Mouse (Mus musculus): ENCODE results near the gene Smco4. TPM values are rescaled to one million over a fixed set of nuclear protein-coding genes. Genes with fewer than 3 reads are reported as not detected.
"Not testable (repeated sequence)": the region's sequence is repeated elsewhere in the genome, so short reads cannot be mapped to it uniquely, and the experiment has no call there.

The Smco4 gene
- polyA plus RNA-seq, 1 experiment from 2014 or later: 4.1 TPM

DNA sequence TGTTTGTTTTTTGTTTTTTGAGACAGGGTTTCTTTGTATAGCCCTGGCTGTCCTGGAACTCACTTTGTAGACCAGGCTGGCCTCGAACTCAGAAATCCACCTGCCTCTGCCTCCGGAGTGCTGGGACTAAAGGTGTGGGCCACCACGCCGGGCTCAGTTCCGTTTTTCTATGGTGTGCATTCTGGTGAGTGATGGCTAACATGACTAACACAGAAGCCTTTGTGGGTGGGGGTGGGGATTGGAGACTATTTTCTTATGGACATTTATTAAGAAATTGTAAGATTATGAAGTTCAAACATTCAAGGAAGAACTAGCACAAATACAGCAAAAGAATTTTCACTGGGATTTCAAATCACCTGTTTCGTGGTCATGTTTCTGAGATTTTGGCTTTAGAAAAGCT, 57.8 kb downstream of the Smco4 start:
- not testable (repeated sequence) for H3K4me3 ChIP-seq (replicated peaks); H3K27me3 ChIP-seq (replicated peaks); H3K27ac ChIP-seq; H3K9ac ChIP-seq; H3K36me3 ChIP-seq; H3K9me3 ChIP-seq; H3K4me2 ChIP-seq; ATAC-seq (ENCODE audit: insufficient read depth, low FRiP score, low read depth); H3K4me1 ChIP-seq
- WGBS: 86% methylated on average over 6 of the region's 6 CpGs

DNA sequence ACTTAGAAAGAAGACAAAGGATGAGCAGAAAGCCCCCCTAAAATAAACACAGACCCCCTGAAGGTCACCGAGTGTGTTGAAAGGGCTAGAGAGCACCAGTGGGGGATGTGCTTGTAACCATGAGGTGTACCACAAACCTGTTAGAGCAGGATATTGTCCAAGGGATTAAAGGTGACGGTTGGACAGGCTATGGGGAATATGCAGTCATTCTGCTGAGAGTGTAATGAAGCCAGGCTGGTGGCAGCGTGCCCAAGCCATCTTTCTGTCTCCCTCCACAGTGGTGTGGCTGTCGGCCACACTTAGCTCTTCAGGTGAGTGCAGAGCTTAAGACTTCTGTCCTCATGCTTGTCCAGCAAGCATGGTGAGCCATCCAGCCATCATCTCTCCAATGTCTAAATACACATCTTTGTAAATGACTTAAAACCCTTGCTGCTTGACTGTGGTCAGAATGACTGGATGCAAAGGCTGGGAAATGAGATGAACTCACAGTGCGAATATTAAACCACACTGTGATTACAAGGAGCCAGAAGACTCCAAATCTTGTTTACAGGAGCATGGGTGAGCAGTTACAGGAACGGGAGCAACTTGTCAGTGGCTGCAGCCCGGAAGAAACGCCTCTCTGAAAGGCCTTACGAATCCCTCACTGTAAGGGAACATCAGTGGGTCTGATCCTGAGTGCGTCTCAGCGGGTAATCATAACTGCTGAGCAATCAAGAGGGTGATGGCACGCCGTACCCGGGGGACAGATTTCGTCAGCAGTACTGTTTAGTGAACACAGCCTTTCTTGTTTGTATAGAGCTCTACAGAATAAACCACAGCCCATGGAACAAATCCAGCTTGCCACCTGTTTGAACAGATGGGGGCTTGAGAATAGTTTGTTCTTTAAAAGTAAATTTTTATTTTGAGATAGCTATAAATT, 59.0 kb downstream of the Smco4 start:
- ATAC-seq (ENCODE audit: insufficient read depth, low FRiP score, low read depth): no peak
- no peaks in the 10 kb centered on the region for H3K4me1 ChIP-seq
- no peak overlapping the region for H3K4me3 ChIP-seq (replicated peaks)
- no peaks in the 10 kb centered on the region for H3K27me3 ChIP-seq (replicated peaks)
- no peak overlapping the region for H3K27ac ChIP-seq
- no peaks in the 10 kb centered on the region for H3K36me3 ChIP-seq
- no peak overlapping the region for H3K4me2 ChIP-seq
- no peaks in the 10 kb centered on the region for H3K9me3 ChIP-seq
- no peak overlapping the region for H3K9ac ChIP-seq
- 42% methylated on average over 15 of the region's 15 CpGs for WGBS

DNA sequence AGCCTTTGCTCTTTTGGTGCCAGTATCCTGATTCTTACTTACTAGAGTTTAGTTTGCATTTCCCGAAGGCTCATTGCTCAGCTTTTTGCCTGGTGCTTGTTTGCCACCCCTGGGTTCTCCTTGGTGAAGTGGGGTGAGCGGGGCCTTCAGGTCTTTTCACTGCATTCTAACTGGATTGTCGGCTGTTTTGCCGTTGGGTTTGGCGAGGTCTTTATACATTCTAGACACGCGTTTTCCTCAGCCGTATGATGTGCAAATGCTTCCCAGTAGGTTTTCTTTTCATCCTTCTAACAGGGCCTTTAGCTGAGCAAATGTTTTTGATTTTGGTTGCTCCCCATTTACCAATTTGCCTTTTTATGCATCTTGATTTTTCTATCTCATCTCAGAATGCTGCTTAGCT, 60.1 kb downstream of the Smco4 start:
- H3K36me3 ChIP-seq: no peaks in the 10 kb centered on the region
- H3K9ac ChIP-seq: no peak overlapping the region
- 91% methylated on average over 8 of the region's 8 CpGs for WGBS
- no peaks in the 10 kb centered on the region for H3K27me3 ChIP-seq (replicated peaks)
- H3K9me3 ChIP-seq: no peaks in the 10 kb centered on the region
- ATAC-seq (ENCODE audit: insufficient read depth, low FRiP score, low read depth): no peak
- no peak overlapping the region for H3K4me2 ChIP-seq
- no peak overlapping the region for H3K27ac ChIP-seq
- no peak overlapping the region for H3K4me3 ChIP-seq (replicated peaks)
- H3K4me1 ChIP-seq: no peaks in the 10 kb centered on the region

- Histone ChIP-seq H3K9ac (no peak overlapping the region), H3K27ac (no peak overlapping the region), H3K4me1 (no peaks in the 10 kb centered on the region), H3K4me2 (no peak overlapping the region), H3K9me3 (no peaks in the 10 kb centered on the region), H3K4me3 (replicated peaks) (no peak overlapping the region), H3K27me3 (replicated peaks) (no peaks in the 10 kb centered on the region), H3K36me3 (no peaks in the 10 kb centered on the region)
- 57% methylated on average over 3 of the region's 3 CpGs for WGBS
- no peak for ATAC-seq (ENCODE audit: insufficient read depth, low FRiP score, low read depth)
Measured at GRCm38 (mm10) chr9:15560451-15560850, 67.2 kb downstream of the Smco4 start.

GRCm38 (mm10) chr9:15562353-15562752, 69.1 kb downstream of the Smco4 start:
- no peak overlapping the region for H3K4me2 ChIP-seq
- H3K4me3 ChIP-seq (replicated peaks): no peak overlapping the region
- H3K36me3 ChIP-seq: no peaks in the 10 kb centered on the region
- 64% methylated on average over 7 of the region's 7 CpGs for WGBS
- 0 out of 2 replicates have a peak, but pooled peaks have one; percentile 27 for ATAC-seq (ENCODE audit: insufficient read depth, low FRiP score, low read depth)
- H3K27ac ChIP-seq: no peak overlapping the region
- H3K27me3 ChIP-seq (replicated peaks): no peaks in the 10 kb centered on the region
- H3K9me3 ChIP-seq: no peaks in the 10 kb centered on the region
- no peaks in the 10 kb centered on the region for H3K4me1 ChIP-seq
- H3K9ac ChIP-seq: no peak overlapping the region

- no peak overlapping the region for H3K4me3 ChIP-seq (replicated peaks)
- ATAC-seq (ENCODE audit: insufficient read depth, low FRiP score, low read depth): no peak
- H3K27ac ChIP-seq: no peak overlapping the region
- no peak overlapping the region for H3K4me2 ChIP-seq
- no peaks in the 10 kb centered on the region for H3K4me1 ChIP-seq
- no peaks in the 10 kb centered on the region for H3K36me3 ChIP-seq
- no peaks in the 10 kb centered on the region for H3K27me3 ChIP-seq (replicated peaks)
- H3K9ac ChIP-seq: no peak overlapping the region
- 80% methylated on average over 13 of the region's 13 CpGs for WGBS
- H3K9me3 ChIP-seq: no peaks in the 10 kb centered on the region
Measured at GRCm38 (mm10) chr9:15574750-15575454, 81.7 kb downstream of the Smco4 start.

GRCm38 (mm10) chr9:15578427-15578826, 85.2 kb downstream of the Smco4 start:
- H3K36me3 ChIP-seq: no peaks in the 10 kb centered on the region
- H3K9me3 ChIP-seq: no peaks in the 10 kb centered on the region
- ATAC-seq (ENCODE audit: insufficient read depth, low FRiP score, low read depth): no peak
- H3K27ac ChIP-seq: no peak overlapping the region
- WGBS: 55% methylated on average over 1 of the region's 1 CpGs
- H3K4me3 ChIP-seq (replicated peaks): no peak overlapping the region
- no peak overlapping the region for H3K4me2 ChIP-seq
- H3K27me3 ChIP-seq (replicated peaks): no peaks in the 10 kb centered on the region
- no peaks in the 10 kb centered on the region for H3K4me1 ChIP-seq
- no peak overlapping the region for H3K9ac ChIP-seq

GRCm38 (mm10) chr9:15578946-15579345, 85.7 kb downstream of the Smco4 start:
- Histone ChIP-seq H3K4me3 (replicated peaks) (no peak overlapping the region), H3K4me2 (no peak overlapping the region), H3K4me1 (no peaks in the 10 kb centered on the region), H3K9me3 (no peaks in the 10 kb centered on the region), H3K27me3 (replicated peaks) (no peaks in the 10 kb centered on the region), H3K27ac (no peak overlapping the region), H3K36me3 (no peaks in the 10 kb centered on the region), H3K9ac (no peak overlapping the region)
- whole genome bisulfite sequencing: 87% methylated on average over 9 of the region's 9 CpGs
- no peak for ATAC-seq (ENCODE audit: insufficient read depth, low FRiP score, low read depth)

DNA sequence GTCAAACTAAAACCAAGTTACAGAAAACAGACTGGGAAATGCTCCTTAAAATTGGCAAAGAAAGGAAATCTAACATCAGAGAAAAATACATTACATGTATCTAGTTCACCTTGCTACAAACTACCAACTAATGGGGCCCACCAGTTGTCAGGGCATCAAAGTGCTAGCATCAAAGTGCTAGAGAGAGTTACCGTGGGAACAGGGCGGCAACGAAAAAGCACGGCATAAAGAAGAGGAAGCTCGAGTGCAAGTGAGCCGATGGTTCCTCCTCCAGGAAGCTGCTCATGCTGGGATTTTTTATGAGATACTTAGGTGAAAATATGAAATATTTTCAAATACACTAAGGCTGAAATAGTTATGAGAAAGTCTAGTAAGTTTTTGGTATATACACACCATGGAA, 86.9 kb downstream of the Smco4 start:
- Histone ChIP-seq H3K4me1 (no peaks in the 10 kb centered on the region), H3K9me3 (no peaks in the 10 kb centered on the region), H3K27ac (no peak overlapping the region), H3K4me2 (no peak overlapping the region), H3K4me3 (replicated peaks) (no peak overlapping the region), H3K27me3 (replicated peaks) (no peaks in the 10 kb centered on the region), H3K9ac (no peak overlapping the region), H3K36me3 (no peaks in the 10 kb centered on the region)
- ATAC-seq (ENCODE audit: insufficient read depth, low FRiP score, low read depth): no peak
- 56% methylated on average over 6 of the region's 6 CpGs for WGBS

DNA sequence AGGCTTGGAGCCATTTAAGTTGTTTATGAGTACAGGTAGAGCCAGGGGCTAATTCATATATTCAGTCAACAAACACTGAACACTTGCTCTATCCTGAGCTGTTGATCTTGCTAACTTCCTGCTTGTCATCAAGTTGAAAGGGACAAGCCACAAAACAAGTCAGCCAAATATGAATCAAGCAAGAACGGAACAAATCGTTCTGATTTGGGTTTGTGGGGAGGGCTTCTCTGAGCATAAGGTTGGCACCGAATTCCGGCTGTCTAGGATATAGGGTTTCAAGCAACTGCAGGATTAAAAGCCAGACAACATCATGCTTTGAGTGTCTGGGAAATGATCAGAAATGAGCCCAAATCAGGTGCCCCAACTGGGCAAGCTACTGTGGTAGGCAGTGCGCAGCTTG, 88.8 kb downstream of the Smco4 start:
- Histone ChIP-seq H3K36me3 (no peaks in the 10 kb centered on the region), H3K4me3 (replicated peaks) (no peak overlapping the region), H3K4me1 (no peaks in the 10 kb centered on the region), H3K9me3 (no peaks in the 10 kb centered on the region), H3K27ac (no peak overlapping the region), H3K27me3 (replicated peaks) (no peaks in the 10 kb centered on the region), H3K9ac (no peak overlapping the region), H3K4me2 (no peak overlapping the region)
- no peak for ATAC-seq (ENCODE audit: insufficient read depth, low FRiP score, low read depth)
- 92% methylated on average over 5 of the region's 5 CpGs for WGBS

DNA sequence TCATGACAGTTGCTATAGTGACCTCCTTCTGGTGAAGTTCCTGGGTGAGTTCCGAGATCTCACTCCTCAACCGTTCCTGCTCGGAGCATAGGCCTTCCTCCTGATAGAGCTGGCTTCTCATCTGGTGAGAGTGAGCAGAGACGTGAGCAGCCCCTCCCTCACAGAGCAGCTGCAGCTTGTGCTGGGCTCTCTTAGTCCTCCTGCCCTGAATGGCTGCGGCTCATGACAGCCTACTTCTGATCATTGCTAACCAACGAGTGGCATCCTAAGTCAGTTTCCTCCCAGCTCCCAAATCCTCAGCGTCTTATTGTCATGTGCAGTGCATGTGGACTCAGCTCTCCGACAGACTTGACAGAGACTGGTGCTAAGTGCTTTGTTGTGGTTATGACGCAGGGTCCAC, 91.0 kb downstream of the Smco4 start:
- no peaks in the 10 kb centered on the region for H3K4me1 ChIP-seq
- H3K27me3 ChIP-seq (replicated peaks): no peaks in the 10 kb centered on the region
- H3K9ac ChIP-seq: no peak overlapping the region
- H3K27ac ChIP-seq: no peak overlapping the region
- H3K9me3 ChIP-seq: no peaks in the 10 kb centered on the region
- no peak overlapping the region for H3K4me3 ChIP-seq (replicated peaks)
- H3K4me2 ChIP-seq: no peak overlapping the region
- ATAC-seq (ENCODE audit: insufficient read depth, low FRiP score, low read depth): peak; percentile 31; the same call in 1 of the 2 replicates
- 78% methylated on average over 9 of the region's 9 CpGs for WGBS
- no peaks in the 10 kb centered on the region for H3K36me3 ChIP-seq

GRCm38 (mm10) chr9:15585956-15586355, 92.7 kb downstream of the Smco4 start:
- no peak for ATAC-seq (ENCODE audit: insufficient read depth, low FRiP score, low read depth)
- no peak overlapping the region for H3K27ac ChIP-seq
- no peaks in the 10 kb centered on the region for H3K9me3 ChIP-seq
- no peak overlapping the region for H3K4me2 ChIP-seq
- H3K9ac ChIP-seq: no peak overlapping the region
- no peak overlapping the region for H3K4me3 ChIP-seq (replicated peaks)
- WGBS: 87% methylated on average over 1 of the region's 1 CpGs
- no peaks in the 10 kb centered on the region for H3K4me1 ChIP-seq
- H3K27me3 ChIP-seq (replicated peaks): no peaks in the 10 kb centered on the region
- no peaks in the 10 kb centered on the region for H3K36me3 ChIP-seq
